Mouse (Mus musculus) induced T-regulatory cell, adult 2 months (primary cell): ENCODE data around the gene Dhrs13.

Experiments used
- DNase-seq: peaks from one replicate; pipeline ENCODE4 v3.0.0-alpha.2; 2012; ENCODE audit warnings: low read depth

Dhrs13 gene

DNA sequence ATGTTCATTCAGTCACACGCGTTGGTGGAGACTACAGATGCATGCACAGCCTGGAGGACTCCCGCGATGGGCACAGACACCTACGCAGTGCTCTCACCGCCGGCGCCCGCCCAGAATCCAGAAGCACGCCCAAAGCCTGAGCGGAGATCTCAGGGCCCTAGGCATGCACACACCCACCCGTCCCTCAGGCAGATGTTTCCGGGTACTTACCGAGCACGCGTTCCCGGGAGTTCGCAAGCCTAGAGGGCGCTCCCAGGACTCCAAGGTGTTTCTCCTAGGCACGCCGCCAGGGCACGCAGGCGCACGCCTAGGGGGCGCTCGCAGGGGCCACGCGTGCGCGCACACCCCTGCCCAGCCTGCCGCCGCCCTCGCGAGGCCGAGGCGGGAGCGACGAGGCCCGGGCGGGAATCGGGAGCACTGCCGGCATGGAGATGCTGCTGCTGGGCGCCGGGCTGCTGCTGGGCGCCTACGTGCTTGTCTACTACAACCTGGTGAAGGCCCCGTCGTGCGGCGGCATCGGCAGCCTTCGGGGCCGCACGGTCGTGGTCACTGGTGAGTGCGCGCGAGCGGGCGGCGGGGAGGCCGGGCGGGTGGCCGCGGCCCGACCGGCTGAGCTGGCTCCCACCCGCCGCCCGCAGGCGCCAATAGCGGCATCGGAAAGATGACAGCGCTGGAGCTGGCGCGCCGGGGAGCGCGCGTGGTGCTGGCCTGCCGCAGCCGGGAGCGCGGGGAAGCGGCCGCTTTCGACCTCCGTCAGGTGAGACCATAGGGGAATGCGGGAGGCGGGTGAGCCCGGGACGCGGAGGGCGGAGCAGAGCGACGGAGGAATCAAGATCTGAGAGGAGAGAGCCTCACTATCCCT, at the start of gene Dhrs13:
TSS of gene Dhrs13 (plus strand) at position 334 of the 862 bp plus-strand sequence.
- peak; percentile 93 for DNase-seq

DNA sequence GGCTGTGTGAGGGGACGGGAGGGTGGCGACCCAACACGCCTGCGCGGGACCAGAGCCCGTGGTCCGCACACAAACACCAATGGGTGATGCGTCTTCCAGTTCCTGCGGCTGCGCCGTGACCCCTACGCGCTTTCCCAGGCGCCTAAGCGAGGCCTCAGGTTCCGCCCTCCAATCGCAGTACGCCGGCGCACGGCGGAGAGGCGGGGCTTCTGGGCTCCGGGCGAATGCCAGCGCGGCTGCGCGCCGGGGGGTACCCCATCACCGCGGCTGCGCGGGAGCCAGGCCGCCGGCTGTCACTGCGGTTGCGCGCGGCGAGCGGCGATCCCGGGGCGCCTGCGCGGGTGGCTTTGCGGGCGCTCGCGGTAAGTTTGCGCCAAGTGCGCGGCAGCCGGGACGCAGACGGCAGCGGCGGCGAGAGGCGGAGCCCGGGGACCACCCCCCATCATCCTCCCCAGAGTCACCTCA, 49.6 kb upstream of the Dhrs13 start, which contains the start of gene Phf12:
TSS of gene Phf12 (plus strand) at position 314 of the 465 bp plus-strand sequence.
- peak; percentile 100 for DNase-seq

DNA sequence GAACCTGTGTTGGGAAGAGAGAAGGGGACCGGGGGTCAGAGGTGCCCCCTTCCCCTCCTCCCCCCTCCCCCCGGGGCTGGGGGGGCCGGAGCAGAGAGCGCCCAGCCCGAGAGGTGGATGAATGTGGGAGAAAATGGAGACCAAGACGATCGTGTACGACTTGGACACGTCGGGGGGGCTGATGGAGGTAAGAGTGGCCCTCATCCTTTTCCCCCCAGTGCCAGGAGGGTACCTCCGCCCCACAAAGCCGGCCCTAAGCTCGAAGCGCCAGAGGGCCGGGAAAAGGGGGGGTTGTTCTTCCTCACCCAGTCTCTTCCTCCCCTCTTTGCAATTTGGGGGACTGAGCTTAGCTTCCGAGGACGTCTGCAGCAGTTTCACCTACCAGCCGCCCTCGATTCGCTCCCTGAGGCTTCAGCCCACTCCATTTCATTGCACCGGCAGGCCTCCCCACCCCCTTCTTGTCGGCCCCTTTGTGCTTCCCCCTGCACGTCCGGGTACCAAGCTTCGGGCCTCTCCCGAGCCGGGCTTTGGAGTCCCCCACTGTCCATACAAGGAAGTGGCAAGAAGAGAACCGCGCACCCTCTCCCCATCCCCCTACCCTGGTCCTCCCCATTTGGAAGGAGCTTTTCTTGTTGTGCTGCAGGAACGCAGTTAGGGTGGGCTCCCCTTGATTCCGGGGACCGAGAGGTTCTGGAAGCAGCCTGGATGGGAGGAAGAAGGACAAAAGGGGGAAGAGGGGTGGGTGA, 48.7 kb upstream of the Dhrs13 start:
- DNase-seq = peak; percentile 78

DNA sequence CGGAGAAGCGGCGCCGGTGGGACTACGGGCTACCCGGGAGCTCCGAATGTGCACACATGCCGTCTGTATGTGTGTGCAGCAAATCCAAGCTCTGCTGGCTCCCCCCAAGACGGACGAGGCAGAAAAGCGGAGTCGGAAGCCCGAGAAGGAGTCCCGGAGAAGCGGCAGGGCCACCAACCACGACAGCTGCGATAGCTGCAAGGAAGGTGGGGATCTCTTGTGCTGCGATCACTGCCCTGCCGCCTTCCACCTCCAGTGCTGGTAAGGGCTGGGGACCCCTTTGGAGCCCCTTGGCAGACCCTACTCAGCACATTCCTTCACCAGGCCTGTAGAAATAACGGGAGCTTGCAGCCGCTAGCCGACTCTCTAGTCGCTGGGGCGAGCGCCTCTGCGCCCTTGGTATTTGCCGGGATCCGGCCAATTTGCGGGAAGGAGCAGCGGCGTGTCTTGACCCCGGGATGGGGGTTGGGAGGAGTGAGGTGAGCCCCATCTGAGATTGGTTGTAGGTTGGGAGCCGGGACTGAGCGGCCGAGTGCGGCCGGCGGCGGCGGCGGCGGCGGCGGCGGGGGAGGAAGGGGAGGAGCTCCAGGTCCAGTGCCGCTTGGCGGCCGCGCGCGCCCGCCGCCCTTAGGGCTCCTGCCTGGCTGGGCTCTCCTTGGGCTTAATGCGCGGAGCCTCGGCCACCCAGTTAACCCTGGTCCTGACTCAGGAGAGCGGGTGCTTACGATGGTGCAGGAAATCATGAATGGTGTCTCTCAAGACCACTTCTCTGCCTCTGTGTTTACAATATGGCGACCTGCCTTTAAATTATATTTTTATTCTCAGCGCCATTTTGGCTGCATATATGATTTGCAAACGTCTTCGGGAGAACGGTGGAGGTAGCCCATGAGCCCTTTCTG, 47.9 kb upstream of the Dhrs13 start:
- DNase-seq = peak; percentile 82

DNA sequence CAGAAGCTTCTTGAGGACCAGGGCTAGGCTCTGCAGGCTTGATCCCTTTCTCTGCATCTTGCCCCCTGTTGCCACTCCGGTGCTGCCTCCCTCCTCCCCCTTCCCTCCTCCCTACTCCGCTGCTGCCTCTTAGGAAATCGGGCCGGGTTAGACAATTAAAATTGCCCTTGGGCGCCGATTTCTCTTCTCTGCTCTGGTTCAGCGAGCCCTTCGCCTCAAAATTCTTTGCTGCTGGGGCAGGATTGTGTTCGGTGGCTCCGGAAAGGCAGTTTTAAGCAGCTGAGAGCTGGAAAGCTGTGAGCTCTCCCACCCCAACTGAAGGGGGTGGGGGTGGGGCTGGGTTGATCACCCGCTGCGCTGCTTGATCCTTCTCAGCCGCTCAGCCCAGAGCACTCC, 47.2 kb upstream of the Dhrs13 start:
- DNase-seq = no peak

DNA sequence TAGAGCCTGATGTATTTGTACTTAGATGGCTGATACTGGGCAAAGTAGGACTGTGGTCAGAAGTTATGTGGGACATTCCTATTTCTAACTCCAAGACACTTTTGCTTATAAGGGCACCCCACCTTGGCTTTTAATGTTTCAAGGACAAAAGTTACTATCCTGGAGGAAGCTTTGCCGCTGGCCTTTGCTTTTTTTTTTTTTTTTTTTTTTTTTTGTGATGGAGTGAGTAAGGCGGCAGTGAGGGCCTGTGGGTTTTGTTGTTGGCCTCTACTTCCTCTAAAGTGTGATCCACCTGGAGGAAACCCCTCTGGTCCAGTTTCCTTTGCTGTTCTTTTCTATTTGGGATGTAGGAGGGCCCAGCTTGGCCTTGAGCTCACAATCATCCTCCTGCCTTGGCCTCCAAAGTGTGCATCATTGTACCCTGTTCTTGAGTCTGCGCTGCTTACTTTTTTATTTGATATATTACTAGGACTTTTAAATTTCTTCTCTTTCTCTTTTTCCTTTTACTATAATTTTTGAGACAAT, 46.5 kb upstream of the Dhrs13 start:
- DNase-seq = no peak

DNA sequence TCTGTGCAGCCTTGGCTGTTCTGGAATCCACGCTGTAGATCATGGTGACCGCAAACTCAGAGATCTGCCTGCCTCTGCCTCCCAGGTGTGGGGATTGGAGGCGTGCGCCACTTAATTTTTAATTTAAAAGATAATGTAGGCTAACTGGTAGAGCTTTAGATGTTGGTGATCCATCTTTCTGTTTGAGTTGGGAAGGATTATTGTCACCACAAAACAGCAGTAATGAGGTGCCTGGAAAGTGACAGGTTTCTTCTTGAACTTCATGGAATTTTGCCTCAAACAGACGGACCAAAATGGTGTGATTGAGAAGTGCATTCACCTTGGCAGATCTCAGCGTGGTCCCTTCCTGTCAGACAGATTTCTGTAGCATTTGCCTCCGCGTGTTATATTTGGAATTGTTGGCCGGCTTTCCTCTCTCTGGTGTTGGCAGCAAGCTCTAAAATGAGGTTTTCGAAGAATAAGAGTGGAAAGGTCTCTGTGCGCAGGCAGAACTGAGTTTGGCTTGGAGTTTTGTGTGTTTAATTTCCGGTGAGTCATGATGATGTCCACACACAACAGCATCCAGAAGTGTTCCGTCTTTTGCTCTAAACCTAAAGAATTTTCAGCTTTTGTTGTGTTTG, 42.9 kb upstream of the Dhrs13 start:
- DNase-seq = no peak

DNA sequence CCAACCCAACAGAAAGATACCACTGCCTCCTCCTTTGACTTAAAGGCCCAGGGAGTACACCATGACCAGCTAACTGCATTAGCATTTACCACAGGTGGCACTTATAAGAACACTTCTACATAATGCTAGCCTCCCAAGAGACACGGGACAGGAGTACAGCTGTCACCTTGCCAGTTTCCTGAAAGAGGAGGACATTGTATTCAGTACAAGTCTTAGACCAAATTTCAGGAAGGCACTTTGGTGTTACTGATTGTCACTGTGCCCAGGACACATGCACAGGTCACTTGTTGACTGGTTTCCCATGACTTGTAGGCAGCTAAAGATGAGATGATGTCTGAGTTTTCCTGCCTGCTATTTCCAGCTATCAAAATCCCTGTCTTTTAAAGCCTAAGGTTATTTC, 36.5 kb upstream of the Dhrs13 start:
- DNase-seq = no peak

DNA sequence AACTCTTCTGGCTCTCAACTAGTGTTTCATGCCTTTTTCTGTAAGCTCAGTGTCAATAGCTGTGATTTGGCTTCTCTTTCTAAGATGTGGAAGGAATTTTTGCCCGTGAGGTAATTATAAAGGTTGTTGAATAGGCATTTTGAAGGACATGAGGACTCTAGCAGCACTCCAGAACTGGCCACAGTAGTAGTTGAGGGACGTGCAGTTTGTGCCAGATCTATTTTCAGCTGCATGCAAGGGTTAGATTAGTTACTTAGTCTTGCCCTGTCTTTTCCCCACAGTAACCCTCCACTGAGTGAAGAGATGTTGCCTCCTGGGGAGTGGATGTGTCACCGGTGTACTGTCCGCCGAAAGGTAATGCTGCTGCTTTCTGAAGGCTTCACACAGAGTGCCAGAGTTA, 25.6 kb upstream of the Dhrs13 start:
- no peak for DNase-seq

DNA sequence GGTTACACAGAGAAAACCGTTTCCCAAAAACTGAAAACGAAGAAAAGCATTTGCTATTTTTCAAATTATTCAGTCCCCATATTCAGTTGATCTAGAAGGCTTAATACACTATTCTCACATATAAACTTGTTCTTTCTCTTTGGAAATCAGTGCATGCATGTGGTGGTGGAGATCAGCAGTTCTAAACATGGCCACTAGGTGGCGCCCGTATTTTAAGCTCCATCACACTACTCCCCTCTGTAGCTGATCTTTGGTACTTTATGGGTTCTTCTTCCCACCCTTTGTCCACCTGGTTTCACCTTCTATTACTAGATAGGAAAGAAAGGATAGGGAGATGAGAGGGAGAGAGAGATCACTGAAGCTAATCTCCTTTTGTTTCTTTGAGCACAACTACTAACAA, 12.4 kb upstream of the Dhrs13 start:
- peak; percentile 86 for DNase-seq

DNA sequence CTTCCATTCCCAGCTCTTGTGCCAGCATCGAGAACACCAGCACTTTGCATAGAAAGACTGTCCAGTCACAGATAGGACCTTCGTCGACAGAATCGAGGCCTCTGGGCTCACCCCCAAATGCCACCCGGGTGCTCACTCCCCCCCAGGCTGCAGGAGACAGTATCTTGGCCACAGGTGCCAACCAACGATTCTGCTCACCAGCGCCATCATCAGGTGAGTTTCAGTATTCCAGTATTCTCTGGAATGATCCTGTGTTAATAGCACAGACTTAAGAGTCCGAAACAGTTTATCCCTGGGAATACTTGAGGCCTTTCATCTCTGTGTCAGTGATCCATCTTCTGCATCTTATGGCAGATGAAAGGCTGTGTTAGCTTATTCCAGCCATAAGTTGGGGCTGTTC, 8.5 kb upstream of the Dhrs13 start:
- DNase-seq = peak; percentile 74

DNA sequence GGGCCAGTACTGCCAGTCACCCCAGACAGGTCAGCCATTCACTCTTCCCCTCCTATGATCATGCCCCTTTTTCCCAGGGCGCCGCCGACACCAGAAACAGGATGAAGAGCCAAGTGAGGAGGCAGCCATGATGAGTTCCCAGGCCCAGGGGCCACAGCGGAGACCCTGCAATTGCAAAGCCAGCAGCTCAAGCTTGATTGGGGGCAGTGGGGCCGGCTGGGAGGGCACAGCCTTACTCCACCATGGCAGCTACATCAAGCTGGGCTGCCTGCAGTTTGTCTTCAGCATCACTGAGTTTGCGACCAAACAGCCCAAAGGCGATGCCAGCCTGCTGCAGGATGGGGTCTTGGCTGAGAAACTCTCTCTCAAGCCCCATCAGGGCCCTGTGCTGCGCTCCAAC, 2.8 kb upstream of the Dhrs13 start:
- no peak for DNase-seq

DNA sequence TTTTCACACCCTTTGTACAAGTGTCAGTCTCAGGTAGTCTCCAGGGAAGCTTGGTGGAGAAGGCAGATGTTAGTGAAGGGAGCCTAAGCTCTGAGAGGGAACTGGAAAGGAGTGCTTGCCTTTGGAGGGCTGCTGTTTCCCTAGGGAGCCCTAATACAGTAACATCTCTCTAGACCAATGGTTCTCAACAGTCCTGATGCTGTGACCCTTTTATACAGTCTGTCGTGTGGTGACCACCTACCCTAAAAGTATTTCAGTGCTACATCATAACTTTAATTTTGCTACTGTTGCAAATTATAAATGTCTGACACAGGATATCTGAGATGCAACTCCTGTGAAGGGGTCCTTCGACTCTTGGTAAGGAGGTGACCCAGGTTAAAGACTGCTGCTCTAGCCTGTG, 1.5 kb upstream of the Dhrs13 start:
- DNase-seq = no peak

DNA sequence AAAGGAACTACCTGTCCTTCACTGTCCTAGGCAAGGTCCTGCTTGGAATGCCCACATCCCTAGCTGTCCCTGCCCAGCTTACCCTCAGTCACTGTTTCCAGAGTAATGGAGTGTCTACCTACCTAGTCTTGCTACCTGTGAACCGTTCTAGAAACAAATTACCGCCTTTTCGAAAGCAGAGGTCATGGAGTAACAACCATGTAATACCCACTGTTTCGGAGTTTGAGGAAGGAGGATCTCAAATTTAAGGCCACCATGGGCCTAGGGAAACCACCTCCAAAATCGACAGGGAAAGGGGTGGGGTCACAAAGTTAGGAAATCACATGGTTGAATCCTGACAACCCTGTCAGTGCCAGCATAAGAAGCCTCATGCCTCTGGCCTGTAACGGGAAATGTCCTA, 691 bp upstream of the Dhrs13 start:
- no peak for DNase-seq

DNA sequence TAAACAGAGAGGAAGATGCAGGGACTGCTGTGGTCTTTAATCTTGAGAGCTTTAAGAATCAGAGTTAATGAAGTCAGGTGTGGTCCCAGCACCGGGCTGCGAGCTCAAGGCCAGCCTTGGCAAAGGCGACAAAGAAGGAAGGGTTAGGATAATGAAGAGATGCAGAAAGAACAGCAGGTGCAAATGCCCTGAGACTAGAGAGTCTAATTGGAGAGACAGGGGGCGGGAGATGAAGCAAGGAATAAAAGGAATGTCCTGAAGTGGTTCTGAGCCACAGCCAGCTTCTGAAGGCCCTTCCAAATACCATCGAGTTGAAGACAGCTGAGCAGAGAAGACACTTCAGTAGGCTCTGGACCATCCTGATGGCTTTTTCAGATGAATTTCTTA, 722 bp downstream of the Dhrs13 start:
- DNase-seq = no peak

DNA sequence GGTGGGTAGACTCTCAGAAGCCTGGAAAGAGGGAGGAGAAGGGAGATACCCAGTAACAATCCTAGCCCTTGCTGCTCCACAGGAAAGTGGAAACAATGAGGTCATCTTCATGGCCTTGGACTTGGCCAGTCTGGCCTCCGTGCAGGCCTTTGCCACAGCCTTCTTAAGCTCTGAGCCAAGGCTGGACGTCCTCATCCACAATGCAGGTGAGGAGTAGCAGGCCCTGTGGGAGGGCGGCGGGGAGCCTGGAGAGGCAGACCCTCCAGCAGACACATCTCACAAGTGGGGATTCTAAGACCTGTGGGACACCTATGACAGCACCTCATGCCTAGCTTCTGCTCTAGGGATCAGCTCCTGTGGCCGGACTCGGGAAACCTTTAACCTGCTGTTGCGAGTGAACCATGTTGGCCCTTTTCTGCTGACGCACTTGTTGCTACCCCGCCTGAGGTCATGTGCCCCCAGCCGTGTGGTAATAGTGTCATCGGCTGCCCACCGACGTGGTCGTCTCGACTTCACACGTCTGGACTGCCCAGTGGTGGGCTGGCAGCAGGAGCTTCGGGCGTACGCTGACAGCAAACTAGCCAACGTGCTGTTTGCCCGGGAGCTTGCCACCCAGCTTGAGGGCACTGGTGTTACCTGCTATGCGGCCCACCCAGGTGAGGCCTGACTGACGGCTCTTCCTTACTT, 2.0 kb downstream of the Dhrs13 start:
- DNase-seq = no peak

DNA sequence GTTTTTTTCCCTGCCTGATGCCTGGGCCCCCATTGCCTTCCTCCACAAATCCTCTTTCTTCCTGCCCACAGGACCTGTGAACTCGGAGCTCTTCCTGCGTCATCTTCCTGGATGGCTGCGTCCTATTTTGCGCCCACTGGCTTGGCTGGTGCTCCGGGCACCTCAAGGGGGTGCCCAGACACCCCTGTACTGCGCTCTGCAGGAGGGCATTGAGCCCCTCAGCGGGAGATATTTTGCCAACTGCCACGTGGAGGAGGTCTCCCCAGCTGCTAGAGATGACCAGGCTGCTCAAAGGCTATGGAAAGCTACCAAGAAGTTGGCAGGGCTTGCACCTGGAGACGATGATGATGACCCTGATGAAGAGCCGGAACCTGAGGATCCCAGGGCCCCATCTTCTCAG, 4.7 kb downstream of the Dhrs13 start:
- DNase-seq = no peak

DNA sequence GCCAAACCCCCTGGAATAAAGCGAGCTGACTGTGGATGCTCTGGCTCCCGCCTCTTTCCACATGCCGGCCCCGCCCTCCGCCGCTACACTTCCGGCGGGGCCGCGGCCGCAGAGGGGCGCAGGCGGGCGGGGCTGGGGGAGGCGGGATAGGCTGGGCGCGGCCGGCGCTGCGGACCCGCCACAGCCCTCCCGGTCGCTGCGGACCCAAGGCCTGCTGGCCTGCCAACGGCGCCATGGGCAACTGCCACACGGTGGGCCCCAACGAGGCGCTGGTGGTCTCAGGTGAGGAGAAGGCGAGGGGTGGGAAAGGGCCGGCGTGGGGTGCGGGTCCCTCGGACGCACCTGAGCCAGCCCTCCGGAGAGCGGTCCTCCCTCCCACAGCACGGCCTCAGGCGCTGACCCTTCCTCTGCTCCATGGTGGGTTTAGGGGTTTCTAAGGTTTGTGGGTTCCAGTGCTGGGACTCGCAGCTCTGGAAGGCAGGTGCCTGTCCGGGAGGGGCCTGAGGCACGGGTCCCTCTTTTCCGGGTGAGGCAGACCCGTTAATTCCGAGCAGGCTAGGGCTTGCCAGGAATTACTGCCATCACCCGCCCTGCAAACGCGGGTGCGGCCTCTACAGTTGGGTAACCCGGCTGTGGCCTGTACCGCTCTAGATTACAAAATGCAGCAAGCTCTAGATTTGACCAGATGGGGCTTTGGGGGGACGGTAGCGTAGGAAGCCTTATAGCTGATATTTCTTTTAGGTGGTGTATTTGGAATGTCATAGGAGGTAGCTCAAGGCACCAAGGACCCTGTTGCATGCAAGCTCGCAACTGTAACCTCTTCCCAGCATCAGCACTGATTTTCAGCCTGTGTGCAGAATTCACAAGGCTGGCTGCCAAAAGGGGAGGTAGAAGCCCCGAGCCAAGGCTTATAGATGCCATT, 6.0 kb downstream of the Dhrs13 start, which contains the start of gene Flot2:
TSS of gene Flot2 (plus strand) at position 101 of the 922 bp plus-strand sequence.
- peak; percentile 81 for DNase-seq

DNA sequence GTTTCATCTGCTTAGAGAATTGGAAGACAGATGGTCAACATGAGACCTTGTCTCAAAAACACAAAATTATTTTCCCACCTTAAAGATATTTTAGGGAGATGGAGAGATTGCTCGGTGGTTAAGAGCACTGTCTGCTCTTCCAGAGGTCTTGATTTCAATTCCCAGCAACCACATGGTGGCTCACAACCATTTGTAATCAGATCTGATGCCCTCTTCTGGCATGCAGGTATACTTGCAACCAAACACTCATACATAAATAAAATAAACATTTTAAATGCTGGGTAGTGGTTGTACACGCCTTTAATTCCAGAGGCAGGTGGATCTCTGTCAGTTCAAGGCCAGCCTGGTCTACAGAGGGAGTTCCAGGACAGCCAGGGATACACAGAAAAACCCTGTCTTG, 8.8 kb downstream of the Dhrs13 start:
- no peak for DNase-seq
